Mouse (Mus musculus) testis, postnatal 14 days (tissue): ENCODE results near the gene Sfmbt2.

Experiments used
- DNase-seq: peaks from one replicate; pipeline ENCODE4 v3.0.0; 2021; ENCODE audit warnings: low spot score

Gene Sfmbt2

GRCm38 (mm10) chr2:10558816-10559215, 188.5 kb downstream of the Sfmbt2 start:
- DNase-seq: no peak

- no peak for DNase-seq
Measured at GRCm38 (mm10) chr2:10565491-10565890, 195.2 kb downstream of the Sfmbt2 start.

GRCm38 (mm10) chr2:10569392-10569791, 199.1 kb downstream of the Sfmbt2 start:
- no peak for DNase-seq

- DNase-seq: no peak
Measured at GRCm38 (mm10) chr2:10572311-10572710, 202.0 kb downstream of the Sfmbt2 start.

- DNase-seq: no peak
Measured at GRCm38 (mm10) chr2:10575962-10576740, 205.8 kb downstream of the Sfmbt2 start.

GRCm38 (mm10) chr2:10582673-10583072, 212.4 kb downstream of the Sfmbt2 start:
- no peak for DNase-seq

- DNase-seq: no peak
Measured at GRCm38 (mm10) chr2:10583103-10583502, 212.8 kb downstream of the Sfmbt2 start.

GRCm38 (mm10) chr2:10591310-10591709, 221.0 kb downstream of the Sfmbt2 start:
- no peak for DNase-seq

GRCm38 (mm10) chr2:10615500-10615899, 245.2 kb downstream of the Sfmbt2 start:
- no peak for DNase-seq
